Mouse (Mus musculus): ENCODE measurements at regions not wholly inside any gene's neighbourhood (a gene's known extent, or its start where the extent isn't known, plus 50 kb on each side); places are given as distances from the start of the nearest gene placed in this dataset.

GRCm38 (mm10) chr3:129002866-129003265, 196.8 kb upstream of the Pitx2 start:
- no peak for DNase-seq (ENCODE audit: extremely low spot score in 1 of 2, low spot score in 1 of 2)

- no peak for DNase-seq (ENCODE audit: extremely low spot score in 1 of 2, low spot score in 1 of 2)
Observed at GRCm38 (mm10) chr3:129004085-129004484, 195.6 kb upstream of the Pitx2 start.

DNA sequence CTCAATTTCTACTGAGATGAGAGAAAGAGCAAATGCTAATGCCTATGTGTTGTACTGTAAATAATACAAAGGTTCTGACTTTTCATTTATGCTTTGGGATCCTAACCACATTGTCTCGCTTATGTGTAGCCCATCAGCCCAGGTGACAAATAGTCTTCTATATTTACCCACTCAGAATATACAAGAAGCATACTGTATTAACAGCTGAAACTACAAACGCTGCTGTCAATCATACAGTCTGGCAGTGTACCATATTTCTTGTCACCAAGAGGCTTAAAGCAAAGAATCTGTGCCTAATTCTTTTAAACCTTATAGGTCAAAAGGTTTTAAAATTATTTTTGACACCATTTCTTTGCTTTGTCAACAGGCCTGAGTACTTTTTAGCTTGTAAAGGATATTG, 160.8 kb upstream of the Pitx2 start:
- no peak for DNase-seq (ENCODE audit: extremely low spot score in 1 of 2, low spot score in 1 of 2)

DNA sequence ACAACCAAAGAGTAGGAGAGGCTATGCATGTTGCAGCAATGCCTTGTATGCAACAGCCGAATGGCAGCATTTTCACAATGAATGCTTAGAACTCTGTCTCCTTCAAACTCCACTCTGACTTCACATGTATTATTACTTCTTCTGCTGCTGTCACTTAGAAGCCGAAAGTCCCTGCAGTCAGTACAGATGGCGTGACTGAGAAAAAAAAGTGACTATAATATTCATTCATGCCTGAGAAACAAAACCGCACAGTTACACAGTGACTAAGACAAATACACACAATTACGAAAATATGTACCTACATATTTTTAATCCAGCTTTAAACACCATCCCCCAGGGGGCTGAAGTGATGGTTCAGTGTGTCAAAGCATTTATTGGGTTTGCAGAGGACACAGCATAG, 154.8 kb upstream of the Pitx2 start:
- no peak for DNase-seq (ENCODE audit: extremely low spot score in 1 of 2, low spot score in 1 of 2)

DNA sequence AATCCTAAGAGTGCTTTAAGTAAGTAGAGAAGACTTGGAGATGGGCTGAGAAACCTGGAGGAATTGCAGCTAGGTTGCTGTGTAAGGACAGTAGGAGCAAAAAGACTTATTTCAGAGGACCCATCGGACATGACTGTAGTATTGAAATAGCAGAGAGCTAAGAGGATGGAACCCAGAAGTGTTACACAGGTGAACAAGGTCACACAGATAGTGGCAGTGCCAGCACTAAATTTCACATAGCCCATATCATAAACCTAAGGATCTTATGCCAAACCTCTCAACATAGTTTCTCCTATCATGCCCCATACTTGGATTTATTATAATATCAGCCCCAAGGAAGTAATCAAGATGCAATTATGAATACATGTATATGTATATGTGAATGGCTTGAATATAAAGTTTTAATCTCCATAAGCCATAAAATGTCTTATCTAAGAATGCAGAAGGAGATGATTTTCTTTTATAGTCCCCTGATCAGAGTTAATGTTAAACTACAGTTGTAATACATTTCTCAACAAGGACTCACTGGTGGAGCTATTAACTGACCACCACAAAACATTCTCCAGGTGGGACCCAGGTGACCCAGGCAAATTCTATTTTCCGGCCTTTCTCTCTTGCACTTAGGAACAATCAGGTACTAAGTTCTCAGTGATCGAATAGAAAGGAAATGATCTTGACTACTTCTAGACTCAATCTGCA, 149.6 kb upstream of the Pitx2 start:
- no peak for DNase-seq (ENCODE audit: extremely low spot score in 1 of 2, low spot score in 1 of 2)

- DNase-seq (ENCODE audit: extremely low spot score in 1 of 2, low spot score in 1 of 2): peak in 1 of 2 experiments; percentile 5
Observed at GRCm38 (mm10) chr3:129065457-129066364, 134.0 kb upstream of the Pitx2 start.

- no peak for DNase-seq (ENCODE audit: extremely low spot score in 1 of 2, low spot score in 1 of 2)
Observed at GRCm38 (mm10) chr3:129069676-129070075, 130.0 kb upstream of the Pitx2 start.

GRCm38 (mm10) chr3:129070521-129070933, 129.2 kb upstream of the Pitx2 start:
- no peak for DNase-seq (ENCODE audit: extremely low spot score in 1 of 2, low spot score in 1 of 2)

- no peak for DNase-seq (ENCODE audit: extremely low spot score in 1 of 2, low spot score in 1 of 2)
Observed at GRCm38 (mm10) chr3:129071002-129071401, 128.7 kb upstream of the Pitx2 start.

DNA sequence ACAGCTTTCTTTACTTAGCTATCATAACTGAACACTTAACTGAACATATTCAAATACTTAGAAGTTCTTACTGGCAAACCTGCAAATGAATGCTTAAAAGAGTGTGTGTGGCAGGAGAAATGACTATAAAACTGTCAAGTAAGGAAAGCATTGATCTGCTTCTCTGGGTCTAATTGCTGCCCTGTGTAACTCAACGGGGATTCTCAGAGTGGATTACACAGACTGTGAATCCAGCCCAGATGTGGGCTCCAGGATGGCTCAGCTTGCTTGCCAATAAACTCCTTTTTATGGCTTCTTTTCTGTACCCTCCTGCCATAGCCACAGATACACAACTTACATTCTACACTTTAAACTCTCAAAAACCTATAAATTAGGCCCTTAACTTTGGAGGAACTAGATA, 123.3 kb upstream of the Pitx2 start:
- no peak for DNase-seq (ENCODE audit: extremely low spot score in 1 of 2, low spot score in 1 of 2)

DNA sequence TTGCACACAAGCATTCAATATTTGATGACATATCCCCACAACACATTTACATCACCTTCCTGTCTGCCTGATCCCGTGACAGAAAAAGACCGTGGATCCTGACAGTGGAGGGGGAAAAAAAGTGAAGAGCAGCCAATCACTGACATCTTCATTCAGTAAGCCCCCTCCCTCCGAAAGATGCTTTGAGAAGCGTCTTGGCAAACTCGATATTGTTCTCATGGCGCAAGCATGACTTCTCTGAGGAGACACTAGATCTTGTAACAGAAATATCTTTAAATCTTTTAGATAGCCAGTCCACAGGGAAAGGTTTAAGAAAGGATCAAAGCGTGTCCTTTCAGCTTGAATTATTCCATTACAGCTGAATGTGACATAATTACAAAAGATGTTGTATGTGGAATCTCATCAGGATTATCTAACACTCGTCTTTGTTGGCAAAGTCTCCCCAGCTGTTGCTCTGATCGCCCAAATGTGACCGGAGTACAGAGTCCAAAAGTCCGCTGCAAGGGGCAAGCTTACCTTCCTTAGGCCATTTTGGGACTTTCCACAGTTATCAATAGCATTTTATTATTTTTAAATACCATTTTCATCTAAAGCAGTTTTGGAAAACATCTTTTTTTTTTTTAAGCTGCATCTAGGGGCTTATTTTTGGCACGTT, 95.8 kb upstream of the Pitx2 start:
- no peak for DNase-seq (ENCODE audit: extremely low spot score in 1 of 2, low spot score in 1 of 2)

DNA sequence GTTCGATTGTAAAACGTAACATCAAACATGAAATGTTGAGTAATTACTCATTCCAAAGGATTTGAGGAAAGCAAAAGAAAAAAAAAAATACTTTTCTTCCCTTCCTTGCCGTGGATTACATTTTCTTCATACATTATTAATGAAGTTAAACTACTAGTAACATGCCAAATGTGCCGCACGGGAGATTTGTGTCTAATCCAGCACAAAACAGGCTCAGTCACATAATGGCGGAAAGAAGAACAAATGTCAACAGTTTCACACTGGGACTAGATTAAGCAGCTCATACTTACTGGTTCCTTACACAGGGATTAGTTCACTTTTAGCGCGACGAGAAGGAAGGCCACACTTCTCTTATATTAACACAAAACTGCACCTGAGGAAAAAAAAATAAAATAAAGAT, 94.9 kb upstream of the Pitx2 start:
- no peak for DNase-seq (ENCODE audit: extremely low spot score in 1 of 2, low spot score in 1 of 2)

- DNase-seq (ENCODE audit: extremely low spot score in 1 of 2, low spot score in 1 of 2): no peak
Observed at GRCm38 (mm10) chr3:129106174-129106573, 93.5 kb upstream of the Pitx2 start.

DNA sequence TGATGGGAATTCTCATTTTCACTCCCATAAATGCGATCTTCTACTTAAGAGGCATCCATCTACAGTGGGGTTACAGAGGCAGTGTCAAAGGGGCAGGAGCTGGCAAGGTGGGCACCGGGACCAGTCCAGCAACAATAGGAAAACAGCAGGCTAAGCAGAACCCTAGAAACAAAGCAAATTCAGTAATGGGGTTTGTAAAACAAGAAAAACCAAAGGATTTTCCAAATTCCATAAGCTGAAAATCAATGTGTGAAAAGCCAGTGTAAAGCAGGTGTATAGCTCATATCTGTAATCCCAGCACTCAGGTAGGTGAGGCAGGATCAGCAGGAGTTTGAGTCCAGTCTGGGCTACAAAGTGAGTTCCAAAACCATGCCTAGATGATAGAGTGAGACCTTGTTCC, 69.2 kb upstream of the Pitx2 start:
- DNase-seq (ENCODE audit: extremely low spot score in 1 of 2, low spot score in 1 of 2): no peak

- no peak for DNase-seq (ENCODE audit: extremely low spot score in 1 of 2, low spot score in 1 of 2)
Observed at GRCm38 (mm10) chr3:129131140-129131539, 68.5 kb upstream of the Pitx2 start.

DNA sequence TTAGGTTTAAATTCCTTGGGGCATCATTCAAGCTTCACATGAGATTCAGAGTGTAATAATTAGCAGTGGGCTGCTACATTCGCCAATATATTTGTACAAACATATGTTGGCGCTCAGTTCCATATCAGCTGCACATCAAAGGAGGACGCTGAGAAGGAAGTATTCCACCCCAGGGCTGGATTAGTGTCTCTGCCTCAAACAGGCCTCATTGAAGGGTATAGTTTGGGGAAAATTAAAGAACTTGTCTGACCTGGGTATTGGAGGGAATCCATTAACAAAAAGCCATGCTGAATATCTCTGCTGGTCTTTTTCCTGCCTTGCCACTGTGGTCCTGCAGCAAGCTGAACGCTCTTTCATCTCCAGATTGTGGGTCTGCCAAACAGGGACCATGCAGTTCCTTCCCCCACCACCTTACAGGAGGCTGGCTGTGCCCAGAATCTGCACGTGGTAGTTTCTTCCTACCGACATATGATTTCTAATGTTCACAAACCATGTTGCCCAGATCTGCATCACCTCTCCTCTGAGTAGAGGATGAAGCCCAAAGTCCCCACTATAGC, 67.7 kb upstream of the Pitx2 start:
- DNase-seq (ENCODE audit: extremely low spot score in 1 of 2, low spot score in 1 of 2): no peak
